Comparison of ENCODE assay signal across 20 mouse cellular contexts in the genomic region with DNA sequence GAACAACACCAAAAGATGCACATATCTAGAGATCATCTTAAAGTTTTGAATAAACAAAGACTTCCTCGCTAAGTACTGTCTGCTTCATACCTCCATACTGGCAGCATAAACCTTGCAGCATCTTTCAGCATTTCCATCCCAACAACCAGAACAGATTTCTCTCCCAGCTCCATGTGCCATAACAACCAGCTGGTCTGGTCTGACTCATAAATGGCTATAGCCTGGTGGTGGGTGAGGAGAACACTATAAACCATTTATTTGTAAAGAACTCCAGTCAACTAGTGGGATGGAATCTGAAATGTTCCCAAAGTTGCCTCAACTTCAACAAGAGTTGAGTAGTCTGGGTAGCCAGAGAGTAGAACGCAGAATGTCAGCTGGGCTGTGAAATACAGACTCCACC.
DNase-seq lines count a peak whose midpoint lies in the region; ATAC-seq lines count a peak whose summit lies in the region.
"Had no signal": no experiment of that assay in that cellular context is flagged by ENCODE, and none has a peak within 500 bp of the region (broad histone marks: within the 10 kb centered on the region; RNA-seq: fewer than 3 reads in every experiment).

No protein-coding gene starts in this region.

- no peak for DNase-seq in frontal cortex, postnatal 14 days (ENCODE audit: low spot score in 2 of 2)
- DNase-seq in layer of hippocampus, adult 18-20 months (ENCODE audit: low spot score in 2 of 2): peak; percentile 79 to 86
- DNase-seq in layer of hippocampus, postnatal 10 days (ENCODE audit: low spot score in 2 of 2): no peak
- DNase-seq in brain, adult 2 months (ENCODE audit: low read depth, low spot score): peak; percentile 82
- peak; percentile 63 for DNase-seq in layer of hippocampus, adult 9-10 months (ENCODE audit: low spot score)
- DNase-seq in heart, adult 8-10 months (ENCODE audit: low spot score): no peak
- DNase-seq in thymus, postnatal 4 days: no peak
- DNase-seq: adrenal gland, adult 8-10 months; adrenal gland, postnatal 25 days; cerebellum, adult 18-20 months; cerebellum, adult 9-10 months; cerebellum, postnatal 14 days; gastrocnemius, postnatal 25 days; heart, postnatal 10 days; heart, postnatal 36 days had no signal

- peak; percentile 51 for ATAC-seq in frontal cortex, adult (ENCODE audit: low TSS enrichment)
- ATAC-seq: activated CD4-positive, CD25-positive, alpha-beta regulatory T cell, adult 4 months; forebrain, embryonic 13.5 days; forebrain, embryonic 16.5 days; hindbrain, postnatal 0 days had no signal

Comparison
In these comparisons a context has a peak if more than half of its experiments do, and no peak if none do; other contexts are left out.
1. DNase-seq: peak in layer of hippocampus, adult 18-20 months (2 of 2), brain, adult 2 months (single experiment) and layer of hippocampus, adult 9-10 months (single experiment); none in frontal cortex, postnatal 14 days (0 of 2), layer of hippocampus, postnatal 10 days (0 of 2), heart, adult 8-10 months (single experiment) and thymus, postnatal 4 days (single experiment).